Mouse (Mus musculus) lung, adult 2 months (tissue): ENCODE data around the gene Cmss1.

ENCODE experiments used
- CTCF ChIP-seq: fragments of 200-500 bp; IDR thresholded peaks from 2 replicates; pipeline ENCODE4 v1.5.1; 2011; ENCODE audit warnings: mild to moderate bottlenecking, low read length, control low read depth; ENCODE audit not compliant: insufficient read depth
- POLR2A ChIP-seq: fragments of 200-500 bp; IDR thresholded peaks from 2 replicates; pipeline ENCODE4 v1.6.1; 2011; ENCODE audit warnings: low read depth, mild to moderate bottlenecking, control low read depth, low read length, borderline replicate concordance; ENCODE audit errors: extremely low read depth

DNA sequence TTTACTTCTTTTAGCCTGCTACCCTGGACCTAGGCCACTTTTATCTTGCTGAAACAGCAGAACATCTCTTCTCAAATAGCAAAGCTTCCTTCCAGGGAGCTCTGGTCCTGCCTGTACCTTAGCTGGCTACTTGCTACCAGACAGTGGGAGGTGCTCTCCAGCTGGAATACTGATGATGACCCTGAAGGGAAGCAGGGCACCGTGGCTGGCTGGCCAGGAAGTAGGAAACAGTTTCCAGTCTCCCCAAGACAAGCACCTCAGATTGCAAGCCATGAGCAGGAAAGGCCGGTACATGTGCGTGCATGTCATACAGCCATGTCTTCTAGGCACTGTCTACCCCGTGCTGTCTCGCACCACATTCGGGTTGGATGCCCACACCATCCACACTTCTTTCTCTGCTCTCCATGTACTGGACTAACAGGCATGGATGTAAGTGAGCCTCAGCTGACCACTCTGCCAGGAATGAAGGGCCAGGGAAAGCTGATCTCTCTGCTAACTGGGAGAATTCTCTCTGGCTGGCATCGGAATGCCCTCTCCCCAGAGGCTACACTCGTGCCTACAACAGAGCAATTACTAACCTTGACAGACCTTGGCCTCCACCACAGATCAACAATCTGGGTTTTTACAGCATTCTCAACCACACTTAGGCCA is 236.7 kb downstream of the Cmss1 start:
- TF ChIP-seq CTCF (no peak), POLR2A (no peak)
